Mouse (Mus musculus): ENCODE results near the gene Dimt1. TPM values are rescaled to one million over a fixed set of nuclear protein-coding genes. Genes with fewer than 3 reads are reported as not detected.
A peak's percentile ranks its signal among the peaks of the same experiment; 100 is the strongest.
"Not testable (repeated sequence)": the region's sequence is repeated elsewhere in the genome, so short reads cannot be mapped to it uniquely, and the experiment has no call there.

The Dimt1 gene
- polyA plus RNA-seq (2012; rRNA removed): 2.7 and 4.6 TPM in 2 replicates

DNA sequence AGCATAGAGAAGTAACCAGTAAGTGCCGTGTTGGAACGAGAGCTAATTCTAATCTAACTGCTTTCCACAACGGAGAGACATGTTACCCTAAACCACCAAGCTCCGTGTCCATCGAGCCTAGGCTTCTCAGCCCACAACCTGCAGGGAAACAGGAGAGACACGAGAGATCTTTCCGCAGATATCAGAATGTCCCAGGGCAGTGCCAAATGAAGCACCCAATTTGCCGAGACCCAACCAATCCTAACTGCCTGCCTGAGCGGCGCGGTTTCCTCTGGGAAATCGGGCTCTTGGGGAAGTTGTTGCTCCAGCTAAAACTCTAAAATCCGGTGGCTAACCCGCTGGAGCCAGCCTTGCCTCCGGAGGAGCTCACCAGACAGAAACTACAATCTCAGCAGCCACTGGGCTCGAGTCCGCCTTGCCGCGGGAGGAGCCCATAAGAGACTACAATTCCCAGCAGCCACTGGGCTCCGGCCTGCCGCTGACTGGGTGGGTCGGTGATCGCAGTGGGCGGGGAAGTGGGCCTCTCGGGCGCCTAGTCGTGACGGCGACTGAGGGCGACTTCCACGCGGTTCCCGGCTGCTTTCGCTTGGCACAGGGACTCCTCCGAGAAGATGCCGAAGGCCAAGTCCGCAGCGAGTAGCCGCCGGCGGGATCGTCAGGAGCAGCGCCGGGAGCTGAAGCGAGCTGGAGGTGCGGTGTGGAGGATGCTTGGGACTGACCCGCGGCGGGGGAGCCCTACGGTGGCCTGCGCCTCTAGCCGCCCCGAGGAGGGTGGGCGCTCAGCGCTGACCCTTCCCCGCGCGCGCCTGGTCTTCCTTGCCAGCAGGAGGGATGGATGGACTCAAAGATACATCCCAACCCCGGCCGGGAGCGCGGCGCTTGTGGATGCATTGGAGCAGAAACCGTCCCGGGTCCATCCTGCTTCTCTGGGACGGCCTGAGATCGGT lies at the start of gene Dimt1:
Gene Dimt1, plus strand, starts transcription at position 534 of the 947 bp plus-strand sequence.
- H3K4me3 ChIP-seq (ENCODE audit: extremely low read depth, insufficient read depth, insufficient read length): peak within 1 kb of the TSS; percentile 91
- under 1% methylated on average over 68 of the region's 68 CpGs for WGBS
- no peaks in the 10 kb centered on the region for H3K4me1 ChIP-seq (ENCODE audit: control insufficient read depth, insufficient read depth, insufficient read length)
- TF ChIP-seq POLR2A (IDR thresholded peaks at IDR 0.05; ENCODE audit: low read depth, low read length) (peak; percentile 20; the same call in 1 of the 2 replicates), CTCF (IDR thresholded peaks at IDR 0.05; ENCODE audit: extremely low read depth, insufficient read depth, insufficient read length, insufficient replicate concordance) (no peak)
- H3K27me3 ChIP-seq (ENCODE audit: control insufficient read depth, insufficient read depth, low read length): no peaks in the 10 kb centered on the region
- peak; percentile 78 to 94 for DNase-seq (ENCODE audit: low read depth in 1 of 2, low spot score in 2 of 2)
- H3K36me3 ChIP-seq (ENCODE audit: control insufficient read depth, insufficient read depth, low read length): peaks cover 10% of the 10 kb centered on the region; the same call in 1 of the 2 replicates
- H3K27ac ChIP-seq (ENCODE audit: insufficient read depth, low read length): peak within 1 kb of the TSS; percentile 9; the same call in 1 of the 2 replicates

DNA sequence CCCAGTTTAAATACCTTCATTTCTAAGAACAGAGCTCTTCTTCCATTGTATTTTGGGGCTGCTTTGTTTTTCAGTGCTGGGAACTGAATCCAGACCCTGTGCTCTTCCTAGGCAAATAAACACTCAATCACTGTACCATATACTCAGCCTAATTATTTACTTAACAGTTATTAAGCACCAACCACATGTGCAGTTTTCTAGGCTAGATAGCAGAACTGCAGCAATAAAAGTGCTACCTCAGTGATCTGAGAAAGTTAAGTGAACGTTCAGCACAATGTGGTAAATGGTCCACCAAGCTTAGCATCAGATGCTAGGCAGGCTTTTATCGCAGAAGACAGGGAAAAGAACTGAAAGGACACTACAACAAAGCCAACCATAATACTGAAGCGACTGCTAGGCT lies 42.3 kb upstream of the Dimt1 start:
- WGBS: 95% methylated on average over 3 of the region's 3 CpGs
- H3K36me3 ChIP-seq (ENCODE audit: control insufficient read depth, insufficient read depth, low read length): peaks cover 13% of the 10 kb centered on the region
- TF ChIP-seq POLR2A (IDR thresholded peaks at IDR 0.05; ENCODE audit: low read depth, low read length) (no peak), CTCF (IDR thresholded peaks at IDR 0.05; ENCODE audit: extremely low read depth, insufficient read depth, insufficient read length, insufficient replicate concordance) (no peak)

DNA sequence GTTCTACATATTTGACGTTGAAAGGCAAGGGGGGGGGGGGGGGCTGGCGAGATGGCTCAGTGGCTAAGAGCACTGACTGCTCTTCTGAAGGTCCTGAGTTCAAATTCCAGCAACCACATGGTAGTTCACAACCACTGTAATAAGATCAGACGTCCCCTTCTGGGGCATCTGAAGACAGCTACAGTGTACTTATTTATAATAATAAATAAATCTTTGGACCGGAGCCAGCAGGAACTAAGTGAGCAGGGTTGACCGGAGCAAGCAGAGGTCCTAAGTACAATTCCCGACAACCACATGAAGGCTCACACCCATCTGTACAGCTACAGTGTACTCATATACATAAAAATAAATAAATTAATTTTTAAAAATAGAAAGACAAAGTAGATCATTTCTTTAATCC lies 41.8 kb upstream of the Dimt1 start:
- not testable (repeated sequence) for H3K4me3 ChIP-seq (ENCODE audit: extremely low read depth, insufficient read depth, insufficient read length); H3K4me1 ChIP-seq (ENCODE audit: control insufficient read depth, insufficient read depth, insufficient read length); DNase-seq (ENCODE audit: low read depth in 1 of 2, low spot score in 2 of 2); H3K27me3 ChIP-seq (ENCODE audit: control insufficient read depth, insufficient read depth, low read length); H3K27ac ChIP-seq (ENCODE audit: insufficient read depth, low read length)
- peaks cover 13% of the 10 kb centered on the region for H3K36me3 ChIP-seq (ENCODE audit: control insufficient read depth, insufficient read depth, low read length)
- WGBS: 94% methylated on average over 6 of the region's 6 CpGs

More for the DNA sequence above, 42.3 kb upstream of the Dimt1 start:
- no peaks in the 10 kb centered on the region for H3K4me1 ChIP-seq (ENCODE audit: control insufficient read depth, insufficient read depth, insufficient read length)
- no peak overlapping the region for H3K4me3 ChIP-seq (ENCODE audit: extremely low read depth, insufficient read depth, insufficient read length)
- DNase-seq (ENCODE audit: low read depth in 1 of 2, low spot score in 2 of 2): no peak
- H3K27me3 ChIP-seq (ENCODE audit: control insufficient read depth, insufficient read depth, low read length): no peaks in the 10 kb centered on the region
- no peak overlapping the region for H3K27ac ChIP-seq (ENCODE audit: insufficient read depth, low read length)

DNA sequence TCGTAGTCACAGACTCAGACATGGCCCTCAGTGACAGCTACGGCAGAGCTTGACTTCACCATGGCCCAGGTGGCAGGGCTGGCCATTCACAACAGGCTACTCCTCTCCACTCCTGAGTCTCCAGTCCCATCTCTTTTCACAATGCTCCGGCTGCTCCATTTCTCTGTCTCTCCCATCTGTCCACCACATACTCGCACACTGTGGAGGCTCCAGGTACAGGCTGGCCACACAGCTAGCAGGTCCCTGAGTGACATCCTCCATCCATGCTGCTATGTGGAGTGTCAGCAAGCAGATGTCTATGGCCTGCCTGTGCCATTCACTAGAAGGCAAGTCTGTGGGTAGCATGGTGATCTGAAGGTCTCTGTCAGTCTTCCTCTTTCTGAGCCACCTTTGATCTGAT lies 39.7 kb upstream of the Dimt1 start:
- Histone ChIP-seq H3K27ac (ENCODE audit: insufficient read depth, low read length) (no peak overlapping the region), H3K27me3 (ENCODE audit: control insufficient read depth, insufficient read depth, low read length) (no peaks in the 10 kb centered on the region), H3K4me1 (ENCODE audit: control insufficient read depth, insufficient read depth, insufficient read length) (no peaks in the 10 kb centered on the region), H3K36me3 (ENCODE audit: control insufficient read depth, insufficient read depth, low read length) (peaks cover 12% of the 10 kb centered on the region), H3K4me3 (ENCODE audit: extremely low read depth, insufficient read depth, insufficient read length) (no peak overlapping the region)
- TF ChIP-seq CTCF (IDR thresholded peaks at IDR 0.05; ENCODE audit: extremely low read depth, insufficient read depth, insufficient read length, insufficient replicate concordance): no peak
- no peak for TF ChIP-seq POLR2A (IDR thresholded peaks at IDR 0.05; ENCODE audit: low read depth, low read length)
- DNase-seq (ENCODE audit: low read depth in 1 of 2, low spot score in 2 of 2): no peak
- 93% methylated on average over 4 of the region's 4 CpGs for WGBS

DNA sequence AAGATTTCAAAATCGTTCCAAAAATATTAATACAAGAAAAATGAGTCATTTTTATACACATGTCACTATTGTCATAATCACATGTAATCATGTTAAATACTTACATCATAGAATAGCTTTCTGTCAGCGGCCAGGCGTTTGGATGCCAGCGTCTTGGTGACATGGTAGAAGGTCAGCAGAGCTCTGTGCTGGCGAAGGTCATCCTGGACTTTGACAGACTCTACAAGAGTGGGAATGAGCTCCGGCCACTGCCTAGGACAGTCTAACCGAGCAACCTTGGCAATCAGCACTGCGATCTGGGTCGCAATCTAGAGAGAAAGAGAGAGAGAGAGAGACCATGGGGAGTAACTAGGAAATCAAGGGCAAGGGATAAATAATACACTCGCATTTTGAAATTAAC lies 36.8 kb upstream of the Dimt1 start:
- 96% methylated on average over 10 of the region's 10 CpGs for WGBS
- Histone ChIP-seq H3K27me3 (ENCODE audit: control insufficient read depth, insufficient read depth, low read length) (no peaks in the 10 kb centered on the region), H3K4me1 (ENCODE audit: control insufficient read depth, insufficient read depth, insufficient read length) (no peaks in the 10 kb centered on the region), H3K4me3 (ENCODE audit: extremely low read depth, insufficient read depth, insufficient read length) (no peak overlapping the region), H3K27ac (ENCODE audit: insufficient read depth, low read length) (no peak overlapping the region), H3K36me3 (ENCODE audit: control insufficient read depth, insufficient read depth, low read length) (peaks cover 9% of the 10 kb centered on the region; the same call in 1 of the 2 replicates)
- TF ChIP-seq CTCF (IDR thresholded peaks at IDR 0.05; ENCODE audit: extremely low read depth, insufficient read depth, insufficient read length, insufficient replicate concordance) (no peak), POLR2A (IDR thresholded peaks at IDR 0.05; ENCODE audit: low read depth, low read length) (no peak)
- no peak for DNase-seq (ENCODE audit: low read depth in 1 of 2, low spot score in 2 of 2)

DNA sequence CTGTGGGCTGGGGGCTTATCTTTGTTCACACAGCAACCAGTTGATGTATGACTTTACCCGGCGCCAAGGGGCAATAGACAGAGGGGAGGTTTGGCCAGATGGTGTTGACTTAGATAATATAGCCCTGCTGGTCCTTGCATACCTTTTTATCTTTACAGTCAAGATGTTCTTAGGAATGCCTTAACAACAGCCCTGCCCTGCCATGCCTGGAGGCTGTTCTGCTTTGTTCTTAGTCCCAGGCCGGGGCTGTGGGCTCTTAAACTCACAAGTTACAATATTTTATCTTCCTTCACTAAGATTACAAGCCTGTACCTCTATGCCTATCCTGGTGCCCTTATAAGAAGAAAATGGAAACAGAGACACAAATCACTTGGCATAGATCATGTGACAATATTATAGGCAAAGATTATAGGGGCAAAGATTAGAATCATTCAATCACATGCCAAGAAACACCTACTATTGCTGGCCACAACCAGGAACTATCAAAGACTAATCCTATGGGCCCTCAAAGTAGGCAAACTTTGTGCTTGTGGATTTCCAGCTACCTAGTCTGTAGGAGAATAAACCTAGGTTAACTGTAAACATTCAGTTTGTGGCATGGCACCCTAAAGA lies 33.7 kb upstream of the Dimt1 start:
- TF ChIP-seq POLR2A (IDR thresholded peaks at IDR 0.05; ENCODE audit: low read depth, low read length): no peak
- TF ChIP-seq CTCF (IDR thresholded peaks at IDR 0.05; ENCODE audit: extremely low read depth, insufficient read depth, insufficient read length, insufficient replicate concordance): no peak
- no peak for DNase-seq (ENCODE audit: low read depth in 1 of 2, low spot score in 2 of 2)
- Histone ChIP-seq H3K27ac (ENCODE audit: insufficient read depth, low read length) (no peak overlapping the region), H3K4me1 (ENCODE audit: control insufficient read depth, insufficient read depth, insufficient read length) (no peaks in the 10 kb centered on the region), H3K4me3 (ENCODE audit: extremely low read depth, insufficient read depth, insufficient read length) (no peak overlapping the region), H3K27me3 (ENCODE audit: control insufficient read depth, insufficient read depth, low read length) (no peaks in the 10 kb centered on the region), H3K36me3 (ENCODE audit: control insufficient read depth, insufficient read depth, low read length) (peaks cover 4% of the 10 kb centered on the region; the same call in 1 of the 2 replicates)
- 82% methylated on average over 3 of the region's 3 CpGs for WGBS

All from spleen, adult 2 months (tissue).